Mouse (Mus musculus) embryonic fibroblast, embryonic 13.5 days (primary cell): Measurements from ENCODE around the gene Hcfc2. TPM values are rescaled to one million over a fixed set of nuclear protein-coding genes. Genes with fewer than 3 reads are reported as not detected.

Experiments
- H3K27ac ChIP-seq: 2 replicates; pipeline ENCODE4 v1.5.1; 2012; ENCODE audit warnings: low read length, control low read depth, inconsistent platforms; ENCODE audit not compliant: insufficient read depth
- H3K4me1 ChIP-seq: 2 replicates; pipeline ENCODE4 v1.6.1; 2011; ENCODE audit warnings: low read length; ENCODE audit not compliant: control insufficient read depth, insufficient read depth
- H3K4me3 ChIP-seq: 2 replicates; pipeline ENCODE4 v1.5.1; 2011; ENCODE audit warnings: mild to moderate bottlenecking, control low read depth, low read length; ENCODE audit not compliant: insufficient read depth
- CTCF ChIP-seq: IDR thresholded peaks from 2 replicates; pipeline ENCODE4 v1.5.1; 2011; ENCODE audit warnings: mild to moderate bottlenecking, control low read depth, low read length, moderate library complexity, borderline replicate concordance; ENCODE audit not compliant: insufficient read depth
- POLR2A ChIP-seq: IDR thresholded peaks from 2 replicates; pipeline ENCODE4 v1.6.1; 2011; ENCODE audit warnings: low read depth, mild to moderate bottlenecking, control low read depth, low read length, moderate library complexity
- polyA plus RNA-seq: library from polyadenylated mRNA; stranded (reverse); fragments of >200 nt; gene quantifications from 2 replicates; pipeline ENCODE4 v1.2.4, GENCODE M21; 2011; ENCODE audit warnings: low read depth; ENCODE audit not compliant: missing spikeins, insufficient read length

Hcfc2 gene
- polyA plus RNA-seq, 1 experiment = 49.3 TPM

GRCm38 (mm10) chr10:82779831-82780230, 83.9 kb downstream of the Hcfc2 start:
- peaks cover 5% of the 10 kb centered on the region; the same call in 1 of the 2 replicates for H3K4me1 ChIP-seq
- TF ChIP-seq CTCF = no peak
- no peak for TF ChIP-seq POLR2A
- H3K4me3 ChIP-seq = no peak overlapping the region
- no peak overlapping the region for H3K27ac ChIP-seq

- Histone ChIP-seq H3K27ac (no peak overlapping the region), H3K4me1 (peaks cover 5% of the 10 kb centered on the region; the same call in 1 of the 2 replicates), H3K4me3 (no peak overlapping the region)
- TF ChIP-seq CTCF = no peak
- no peak for TF ChIP-seq POLR2A
Measured at GRCm38 (mm10) chr10:82780322-82780721, 84.4 kb downstream of the Hcfc2 start.

- Histone ChIP-seq H3K4me1 (peaks cover 5% of the 10 kb centered on the region; the same call in 1 of the 2 replicates), H3K27ac (no peak overlapping the region), H3K4me3 (no peak overlapping the region)
- no peak for TF ChIP-seq CTCF
- no peak for TF ChIP-seq POLR2A
Measured at GRCm38 (mm10) chr10:82780816-82781215, 84.9 kb downstream of the Hcfc2 start.

- Histone ChIP-seq H3K4me1 (peaks cover 2% of the 10 kb centered on the region; the same call in 1 of the 2 replicates), H3K27ac (no peak overlapping the region), H3K4me3 (no peak overlapping the region)
- TF ChIP-seq CTCF (no peak), POLR2A (no peak)
Measured at GRCm38 (mm10) chr10:82782472-82782871, 86.5 kb downstream of the Hcfc2 start.

- Histone ChIP-seq H3K27ac (no peak overlapping the region), H3K4me3 (no peak overlapping the region), H3K4me1 (peaks cover 3% of the 10 kb centered on the region; the same call in 1 of the 2 replicates)
- no peak for TF ChIP-seq CTCF
- TF ChIP-seq POLR2A = no peak
Measured at GRCm38 (mm10) chr10:82789181-82789580, 93.2 kb downstream of the Hcfc2 start.

- TF ChIP-seq CTCF = no peak
- TF ChIP-seq POLR2A = no peak
- H3K27ac ChIP-seq = no peak overlapping the region
- H3K4me3 ChIP-seq = no peak overlapping the region
- H3K4me1 ChIP-seq = peaks cover 9% of the 10 kb centered on the region
Measured at GRCm38 (mm10) chr10:82790504-82790903, 94.5 kb downstream of the Hcfc2 start.

- Histone ChIP-seq H3K27ac (no peak overlapping the region), H3K4me1 (peaks cover 13% of the 10 kb centered on the region), H3K4me3 (no peak overlapping the region)
- no peak for TF ChIP-seq POLR2A
- TF ChIP-seq CTCF = no peak
Measured at GRCm38 (mm10) chr10:82791713-82792112, 95.8 kb downstream of the Hcfc2 start.

Other genes with a start within 250 kb of the Hcfc2 start
- gene Gm1553, start 203.5 kb upstream of the Hcfc2 start, polyA plus RNA-seq = not detected in 2 replicates
- gene 1190007I07Rik, start 72.9 kb upstream of the Hcfc2 start, polyA plus RNA-seq = 12.0 and 15.2 TPM in 2 replicates
- 37.8 and 40.0 TPM in 2 replicates for gene Tdg, start 66.3 kb upstream of the Hcfc2 start, polyA plus RNA-seq
- gene Glt8d2, start 5.5 kb upstream of the Hcfc2 start, polyA plus RNA-seq = 6.2 and 10.4 TPM in 2 replicates
- gene Nfyb, start 68.0 kb downstream of the Hcfc2 start, polyA plus RNA-seq = 37.7 and 56.4 TPM in 2 replicates
- gene Txnrd1, start 137.8 kb downstream of the Hcfc2 start, polyA plus RNA-seq = 151 and 179 TPM in 2 replicates
- gene Eid3, start 170.5 kb downstream of the Hcfc2 start, polyA plus RNA-seq = 4.1 and 4.4 TPM in 2 replicates